Mouse (Mus musculus): ENCODE data around the gene Bcl2a1b.
"Not testable (repeated sequence)": the region's sequence is repeated elsewhere in the genome, so short reads cannot be mapped to it uniquely, and the experiment has no call there.

DNA sequence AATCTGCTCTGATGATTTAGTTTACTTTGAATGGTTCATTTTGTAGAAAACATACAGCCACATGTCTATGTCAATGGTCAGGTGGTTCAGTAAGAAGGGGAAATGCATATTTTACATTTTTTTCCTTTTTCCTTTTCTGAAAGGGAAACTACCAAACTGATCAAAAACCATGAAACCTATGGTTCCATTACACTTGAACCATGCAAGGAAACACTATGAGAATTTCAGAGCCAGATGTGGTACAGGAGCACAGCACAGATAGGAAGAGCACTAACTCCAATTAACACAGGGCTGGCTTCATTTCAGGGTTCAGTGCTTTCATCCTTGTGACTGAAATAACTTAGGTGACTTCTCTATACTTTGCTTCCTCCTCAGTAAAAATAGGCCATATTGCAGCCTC is 3.2 kb downstream of the Bcl2a1b start:
- TF ChIP-seq EP300, CTCF (IDR thresholded peaks at IDR 0.05; ENCODE audit: low read depth): not testable (repeated sequence)
